Mouse (Mus musculus): ENCODE data around the gene Kcnq1. TPM values are rescaled to one million over a fixed set of nuclear protein-coding genes. Genes with fewer than 3 reads are reported as not detected.

Kcnq1 gene
- polyA plus RNA-seq (2016; fragmentation: Nextera tagmentation; extraction: Ambion mirVana) = 1.0 and 2.0 TPM in 2 replicates

DNA sequence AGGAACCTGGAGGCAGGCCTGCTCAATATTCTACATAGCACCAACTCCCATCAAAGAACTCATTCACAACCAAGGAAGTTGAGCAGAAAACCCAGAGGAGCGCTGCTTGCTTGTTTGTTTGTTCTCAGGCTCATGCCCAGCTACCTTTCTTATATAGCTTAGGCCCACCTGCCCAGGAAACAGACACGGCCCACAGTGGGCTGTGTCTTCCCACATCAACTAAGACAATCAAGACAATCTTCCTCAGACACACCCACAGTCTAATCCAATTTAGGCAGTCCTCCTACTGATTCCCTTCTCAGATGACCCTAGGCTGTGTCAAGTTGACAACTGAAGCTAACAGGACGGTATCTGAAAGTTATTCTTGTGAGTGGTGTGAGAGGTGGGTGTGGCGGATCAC, at the start of gene Kcnq1:
TSS of gene Kcnq1 (plus strand) at position 301 of the 400 bp plus-strand sequence.
- Histone ChIP-seq H3K9me3 (replicated peaks) (no peaks in the 10 kb centered on the region), H3K27ac (no peak within 1 kb of the TSS), H3K9ac (no peak within 1 kb of the TSS), H3K4me2 (replicated peaks) (peak within 1 kb of the TSS; percentile 55), H3K36me3 (no peaks in the 10 kb centered on the region), H3K4me1 (peaks cover 8% of the 10 kb centered on the region), H3K4me3 (peak within 1 kb of the TSS; percentile 26), H3K27me3 (peaks cover 55% of the 10 kb centered on the region)
- 69% methylated on average over 4 of the region's 4 CpGs for WGBS
- ATAC-seq (ENCODE audit: low FRiP score) = no peak

- no peak overlapping the region for H3K27ac ChIP-seq
- WGBS = 94% methylated on average over 5 of the region's 5 CpGs
- peaks cover 44% of the 10 kb centered on the region for H3K4me1 ChIP-seq
- peaks cover 8% of the 10 kb centered on the region for H3K36me3 ChIP-seq
- no peak overlapping the region for H3K4me2 ChIP-seq (replicated peaks)
- no peak overlapping the region for H3K9ac ChIP-seq
- no peaks in the 10 kb centered on the region for H3K27me3 ChIP-seq
- no peaks in the 10 kb centered on the region for H3K9me3 ChIP-seq (replicated peaks)
- no peak overlapping the region for H3K4me3 ChIP-seq
- no peak for ATAC-seq (ENCODE audit: low FRiP score)
Measured at GRCm38 (mm10) chr7:143057023-143057422, 49.1 kb upstream of the Kcnq1 start.

DNA sequence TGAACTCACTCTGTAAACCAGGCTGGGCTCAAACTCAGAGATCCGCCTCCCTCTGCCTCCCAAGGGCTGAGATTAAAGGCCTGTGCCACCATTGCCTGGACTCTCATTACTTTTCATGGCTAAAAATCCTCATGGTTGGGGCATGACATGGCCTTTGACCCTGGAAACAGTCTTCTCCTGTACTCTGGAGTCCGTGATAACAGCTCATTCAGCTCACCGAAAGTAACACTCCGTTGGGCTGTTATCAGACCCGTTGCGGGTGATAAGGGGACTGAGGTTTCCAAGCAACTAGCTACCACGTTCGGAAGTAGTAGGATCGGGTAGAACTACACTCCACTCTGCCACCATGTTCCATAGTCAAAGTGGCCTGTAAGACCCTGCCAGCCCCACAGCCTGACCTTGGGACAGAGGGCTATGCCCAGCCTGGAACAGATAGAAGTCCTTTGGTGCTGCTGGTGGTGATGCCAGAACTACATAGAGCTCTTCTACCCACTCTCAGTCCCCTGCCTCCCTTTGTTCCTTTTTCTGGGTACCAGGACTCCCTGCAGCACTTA, 48.4 kb upstream of the Kcnq1 start:
- Histone ChIP-seq H3K4me3 (no peak overlapping the region), H3K9ac (no peak overlapping the region), H3K36me3 (peaks cover 14% of the 10 kb centered on the region), H3K27me3 (no peaks in the 10 kb centered on the region), H3K4me1 (peaks cover 38% of the 10 kb centered on the region), H3K4me2 (replicated peaks) (no peak overlapping the region), H3K27ac (no peak overlapping the region), H3K9me3 (replicated peaks) (no peaks in the 10 kb centered on the region)
- 84% methylated on average over 9 of the region's 9 CpGs for WGBS
- no peak for ATAC-seq (ENCODE audit: low FRiP score)

- 77% methylated on average over 5 of the region's 5 CpGs for WGBS
- H3K4me1 ChIP-seq = peaks cover 38% of the 10 kb centered on the region
- H3K9me3 ChIP-seq (replicated peaks) = no peaks in the 10 kb centered on the region
- no peak overlapping the region for H3K27ac ChIP-seq
- H3K4me3 ChIP-seq = no peak overlapping the region
- H3K27me3 ChIP-seq = no peaks in the 10 kb centered on the region
- no peak overlapping the region for H3K9ac ChIP-seq
- ATAC-seq (ENCODE audit: low FRiP score) = no peak
- H3K4me2 ChIP-seq (replicated peaks) = no peak overlapping the region
- peaks cover 19% of the 10 kb centered on the region for H3K36me3 ChIP-seq
Measured at GRCm38 (mm10) chr7:143058221-143058697, 47.9 kb upstream of the Kcnq1 start.

DNA sequence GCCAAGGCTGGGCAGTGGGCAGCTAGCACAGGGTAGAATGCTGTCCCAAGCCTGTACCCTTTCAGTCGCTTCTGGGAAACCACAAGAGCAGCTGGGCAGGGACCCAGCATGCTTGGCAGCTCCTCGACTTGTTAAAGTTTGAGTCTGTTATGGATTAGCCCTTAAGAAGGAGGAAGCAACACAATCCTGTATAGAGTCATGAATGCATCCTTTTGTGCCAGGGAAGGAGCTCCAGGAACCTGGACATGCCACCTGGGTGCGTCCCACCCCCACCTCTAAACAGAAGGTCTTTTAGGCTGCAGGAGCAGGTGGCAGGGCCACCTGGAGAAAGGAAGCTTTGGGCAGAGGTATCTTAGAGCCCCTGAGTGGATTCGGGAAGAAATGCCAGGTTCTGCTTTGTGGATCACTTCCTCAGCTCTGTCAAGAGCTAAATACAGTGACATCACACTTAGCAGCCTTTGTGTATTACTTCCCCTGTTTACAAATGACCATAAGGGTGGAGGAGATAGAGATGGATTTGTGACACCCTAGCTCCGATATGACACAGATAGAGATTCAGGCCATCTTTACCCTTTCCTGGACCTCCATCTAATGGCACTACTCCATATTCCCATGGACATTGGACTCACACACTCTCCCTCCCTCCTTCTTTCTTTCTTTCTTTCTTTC, 46.8 kb upstream of the Kcnq1 start:
- ATAC-seq (ENCODE audit: low FRiP score) = no peak
- Histone ChIP-seq H3K4me1 (peaks cover 28% of the 10 kb centered on the region), H3K9me3 (replicated peaks) (no peaks in the 10 kb centered on the region)

GRCm38 (mm10) chr7:143062704-143063103, 43.5 kb upstream of the Kcnq1 start:
- H3K4me1 ChIP-seq = peaks cover 9% of the 10 kb centered on the region
- no peak overlapping the region for H3K27ac ChIP-seq
- H3K27me3 ChIP-seq = no peaks in the 10 kb centered on the region
- no peak overlapping the region for H3K4me3 ChIP-seq
- no peaks in the 10 kb centered on the region for H3K9me3 ChIP-seq (replicated peaks)
- ATAC-seq (ENCODE audit: low FRiP score) = no peak
- WGBS = 97% methylated on average over 2 of the region's 2 CpGs
- no peak overlapping the region for H3K9ac ChIP-seq
- H3K4me2 ChIP-seq (replicated peaks) = no peak overlapping the region
- peaks cover 61% of the 10 kb centered on the region for H3K36me3 ChIP-seq

More for the DNA sequence above, 46.8 kb upstream of the Kcnq1 start:
- Histone ChIP-seq H3K36me3 (peaks cover 30% of the 10 kb centered on the region), H3K27ac (no peak overlapping the region), H3K27me3 (no peaks in the 10 kb centered on the region), H3K9ac (no peak overlapping the region), H3K4me3 (no peak overlapping the region), H3K4me2 (replicated peaks) (no peak overlapping the region)
- 80% methylated on average over 5 of the region's 5 CpGs for WGBS

GRCm38 (mm10) chr7:143064226-143064625, 41.9 kb upstream of the Kcnq1 start:
- Histone ChIP-seq H3K36me3 (peaks cover 64% of the 10 kb centered on the region), H3K9me3 (replicated peaks) (no peaks in the 10 kb centered on the region), H3K4me1 (peaks cover 13% of the 10 kb centered on the region), H3K27ac (no peak overlapping the region), H3K9ac (no peak overlapping the region), H3K4me2 (replicated peaks) (no peak overlapping the region), H3K4me3 (no peak overlapping the region), H3K27me3 (no peaks in the 10 kb centered on the region)
- 37% methylated on average over 6 of the region's 6 CpGs for WGBS
- ATAC-seq (ENCODE audit: low FRiP score) = no peak

DNA sequence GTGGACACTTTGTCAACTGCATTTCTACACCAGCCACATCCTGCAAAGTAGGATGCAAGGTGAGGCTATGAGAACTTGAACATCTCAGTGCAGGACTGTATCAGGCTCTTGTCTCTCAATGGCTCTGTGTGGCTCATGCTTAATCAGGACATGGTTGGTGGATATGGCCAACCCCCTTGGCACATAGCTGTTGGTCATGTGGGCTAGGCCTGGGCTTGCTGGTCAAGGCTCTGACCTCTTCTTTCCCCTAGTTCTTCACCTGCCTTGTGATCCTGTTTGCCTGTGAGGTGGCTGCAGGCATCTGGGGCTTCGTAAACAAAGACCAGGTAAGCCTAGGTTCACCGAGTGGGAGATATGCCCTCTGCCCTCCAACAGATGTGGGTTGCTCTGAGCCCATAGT, 40.5 kb upstream of the Kcnq1 start:
- WGBS = 100% methylated on average over 2 of the region's 2 CpGs
- Histone ChIP-seq H3K4me3 (no peak overlapping the region), H3K9me3 (replicated peaks) (no peaks in the 10 kb centered on the region), H3K36me3 (peaks cover 67% of the 10 kb centered on the region), H3K4me2 (replicated peaks) (no peak overlapping the region), H3K4me1 (peaks cover 23% of the 10 kb centered on the region), H3K27me3 (no peaks in the 10 kb centered on the region), H3K27ac (no peak overlapping the region), H3K9ac (no peak overlapping the region)
- no peak for ATAC-seq (ENCODE audit: low FRiP score)

GRCm38 (mm10) chr7:143067469-143067868, 38.7 kb upstream of the Kcnq1 start:
- peaks cover 61% of the 10 kb centered on the region for H3K36me3 ChIP-seq
- no peaks in the 10 kb centered on the region for H3K27me3 ChIP-seq
- H3K9me3 ChIP-seq (replicated peaks) = no peaks in the 10 kb centered on the region
- no peak overlapping the region for H3K4me3 ChIP-seq
- peaks cover 32% of the 10 kb centered on the region for H3K4me1 ChIP-seq
- no peak for ATAC-seq (ENCODE audit: low FRiP score)
- peak overlapping the region; percentile 97 for H3K27ac ChIP-seq
- peak overlapping the region; percentile 71 for H3K4me2 ChIP-seq (replicated peaks)
- peak overlapping the region; percentile 65 for H3K9ac ChIP-seq
- 75% methylated on average over 2 of the region's 2 CpGs for WGBS

DNA sequence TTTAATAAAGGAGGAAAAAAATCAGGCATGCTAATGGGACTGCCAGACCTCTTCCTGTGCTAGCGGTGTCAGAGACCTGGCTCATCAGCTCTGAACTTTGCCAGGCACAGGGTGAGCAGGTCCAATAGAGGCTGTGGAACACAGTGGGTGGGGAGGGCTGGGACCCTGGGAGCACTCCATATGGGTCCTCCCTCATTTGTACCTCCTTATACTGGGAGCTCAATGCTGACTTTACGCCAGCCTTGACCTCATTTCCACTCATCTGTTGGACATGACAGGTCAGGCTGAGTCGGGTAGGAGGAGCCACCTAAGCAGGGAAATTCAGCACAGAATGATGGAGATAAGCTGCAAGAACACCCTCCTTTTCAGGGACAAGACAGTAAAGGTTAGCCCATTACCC, 38.3 kb upstream of the Kcnq1 start:
- H3K4me1 ChIP-seq = peaks cover 32% of the 10 kb centered on the region
- no peaks in the 10 kb centered on the region for H3K27me3 ChIP-seq
- peaks cover 57% of the 10 kb centered on the region for H3K36me3 ChIP-seq
- no peak for ATAC-seq (ENCODE audit: low FRiP score)
- H3K9me3 ChIP-seq (replicated peaks) = no peaks in the 10 kb centered on the region
- H3K27ac ChIP-seq = peak overlapping the region; percentile 97
- H3K4me3 ChIP-seq = peak overlapping the region; percentile 88; the same call in 1 of the 2 replicates
- 93% methylated on average over 3 of the region's 3 CpGs for WGBS
- peak overlapping the region; percentile 71 for H3K4me2 ChIP-seq (replicated peaks)
- H3K9ac ChIP-seq = peak overlapping the region; percentile 65

GRCm38 (mm10) chr7:143068316-143068881, 37.8 kb upstream of the Kcnq1 start:
- ATAC-seq (ENCODE audit: low FRiP score) = peak; percentile 11
- H3K27me3 ChIP-seq = no peaks in the 10 kb centered on the region
- peak overlapping the region; percentile 97 for H3K27ac ChIP-seq
- H3K9me3 ChIP-seq (replicated peaks) = no peaks in the 10 kb centered on the region
- H3K4me2 ChIP-seq (replicated peaks) = peak overlapping the region; percentile 71
- H3K4me1 ChIP-seq = peaks cover 32% of the 10 kb centered on the region
- H3K36me3 ChIP-seq = peaks cover 52% of the 10 kb centered on the region
- H3K4me3 ChIP-seq = peak overlapping the region; percentile 88
- peak overlapping the region; percentile 65 for H3K9ac ChIP-seq
- 42% methylated on average over 13 of the region's 13 CpGs for WGBS

DNA sequence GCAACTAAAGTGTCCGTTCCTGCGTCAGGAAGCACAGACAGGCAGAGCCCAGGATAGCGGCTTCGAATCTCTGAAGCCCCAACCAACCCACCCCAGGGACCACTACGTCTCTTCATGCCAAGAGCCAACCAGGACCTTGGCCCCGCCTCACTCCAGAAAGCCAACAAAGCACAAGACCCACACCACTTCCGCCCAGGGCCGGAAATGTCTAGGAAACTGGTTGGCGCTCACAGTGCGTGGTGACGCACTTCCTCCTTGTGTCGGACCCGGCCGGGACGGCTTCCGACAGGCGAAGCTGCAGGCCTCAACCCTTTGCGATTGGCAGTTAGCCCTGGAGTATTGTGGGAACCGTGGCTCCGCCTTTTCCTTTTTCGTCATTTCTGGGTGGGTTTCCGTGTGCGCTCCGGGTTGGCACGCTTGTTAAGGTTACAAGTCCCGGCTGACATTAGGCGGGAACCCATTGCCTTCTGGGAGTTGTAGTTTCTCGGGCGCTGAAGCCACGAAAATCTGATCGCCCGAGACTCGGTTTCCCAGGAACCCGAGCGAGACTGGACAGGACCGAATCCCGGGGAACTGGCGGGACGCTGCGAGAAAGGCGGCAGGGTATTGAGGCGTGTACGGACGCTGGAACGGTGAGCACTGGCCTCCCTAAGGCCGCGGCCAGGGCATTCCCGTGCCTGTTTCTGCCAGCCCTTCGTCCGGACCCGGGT, 37.1 kb upstream of the Kcnq1 start, which contains the start of gene Tssc4:
TSS of gene Tssc4 (plus strand) at position 368 of the 710 bp plus-strand sequence.
- Histone ChIP-seq H3K9ac (peak within 1 kb of the TSS; percentile 91), H3K27ac (peak within 1 kb of the TSS; percentile 97), H3K9me3 (replicated peaks) (no peaks in the 10 kb centered on the region), H3K4me1 (peaks cover 32% of the 10 kb centered on the region), H3K27me3 (no peaks in the 10 kb centered on the region), H3K36me3 (peaks cover 45% of the 10 kb centered on the region), H3K4me3 (peak within 1 kb of the TSS; percentile 88), H3K4me2 (replicated peaks) (peak within 1 kb of the TSS; percentile 100)
- ATAC-seq (ENCODE audit: low FRiP score) = peak; percentile 97
- under 1% methylated on average over 51 of the region's 51 CpGs for whole genome bisulfite sequencing
